Mouse (Mus musculus): ENCODE measurements around the gene Nckap1l.

Gene Nckap1l

DNA sequence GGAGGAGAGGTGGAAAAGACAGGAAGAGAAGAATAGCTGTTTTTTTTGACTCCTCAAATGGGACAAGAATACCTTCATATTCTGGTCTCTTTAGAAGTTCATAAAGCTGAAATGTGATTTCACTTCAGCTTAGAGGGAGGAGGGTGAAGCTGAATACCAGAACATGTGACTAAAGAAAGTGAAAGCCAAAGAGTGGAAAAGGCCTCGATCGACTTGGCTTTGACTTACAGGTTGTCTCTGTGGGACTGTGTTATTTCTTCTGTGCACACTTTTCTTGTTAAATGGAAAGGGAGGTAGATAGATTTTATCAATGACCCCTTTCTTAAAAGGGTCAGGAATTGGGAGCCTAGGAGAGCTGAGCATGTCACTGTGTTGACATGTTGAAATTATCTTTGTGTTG lies 47.6 kb downstream of the Nckap1l start:
- no peak for DNase-seq

DNA sequence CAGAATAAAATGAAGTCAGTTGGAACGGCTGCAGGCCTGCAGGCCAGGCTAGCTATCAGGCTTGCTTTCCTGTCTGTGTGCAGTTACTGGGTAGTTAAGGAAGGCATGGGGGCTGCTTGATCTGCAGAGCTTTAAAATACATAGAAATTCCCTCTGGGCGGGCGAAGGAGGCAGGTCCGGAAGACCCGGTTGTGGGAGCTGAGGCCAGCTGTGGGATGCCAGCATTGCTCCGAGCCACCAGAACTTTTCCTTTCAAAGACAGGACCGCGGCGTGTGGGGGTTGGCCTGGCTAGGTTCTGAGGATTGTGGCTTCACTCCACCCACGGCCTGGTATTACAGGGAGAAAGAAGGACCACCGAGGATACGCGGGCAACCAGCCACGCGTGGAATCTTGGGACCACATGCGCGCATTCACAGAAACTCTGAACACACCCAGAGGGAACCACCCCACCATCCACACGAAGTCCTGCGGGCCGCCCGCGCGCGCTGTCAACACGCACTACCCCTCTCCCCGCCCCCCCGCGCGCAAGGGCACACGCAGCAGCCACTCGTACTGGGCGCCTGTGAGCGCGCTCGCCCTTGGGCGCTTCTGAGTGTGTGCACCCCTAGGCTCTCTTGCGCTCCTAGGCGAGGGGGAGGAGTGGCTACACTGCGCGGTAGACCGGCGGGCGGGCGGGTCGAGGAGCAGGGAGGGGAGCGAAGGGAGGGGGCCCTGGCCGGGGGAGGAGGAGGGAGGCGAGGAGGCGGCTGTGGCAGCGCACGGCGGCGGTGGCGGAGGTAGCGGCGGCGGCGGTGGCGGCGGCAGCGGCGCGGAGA lies 49.0 kb downstream of the Nckap1l start, which contains the start of gene Pde1b:
Gene Pde1b (plus strand): TSS at position 600 of the 816 bp plus-strand sequence.
- DNase-seq, result peak; percentile 60

DNA sequence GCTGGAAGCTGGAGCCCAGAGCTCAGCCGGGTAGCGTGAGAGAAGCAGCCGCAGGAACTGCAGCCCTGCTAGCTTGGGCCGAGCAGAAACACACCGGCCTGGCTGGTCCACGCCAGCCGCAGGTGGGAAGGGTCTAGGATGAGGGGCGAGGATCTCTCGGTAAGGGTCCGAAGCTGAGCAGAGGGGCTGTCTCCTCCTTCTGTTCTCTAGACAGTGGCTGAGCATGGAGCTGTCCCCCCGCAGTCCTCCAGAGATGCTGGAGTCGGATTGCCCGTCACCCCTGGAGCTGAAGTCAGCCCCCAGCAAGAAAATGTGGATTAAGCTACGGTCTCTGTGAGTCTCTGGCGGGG lies 49.6 kb downstream of the Nckap1l start:
- DNase-seq, result no peak

DNA sequence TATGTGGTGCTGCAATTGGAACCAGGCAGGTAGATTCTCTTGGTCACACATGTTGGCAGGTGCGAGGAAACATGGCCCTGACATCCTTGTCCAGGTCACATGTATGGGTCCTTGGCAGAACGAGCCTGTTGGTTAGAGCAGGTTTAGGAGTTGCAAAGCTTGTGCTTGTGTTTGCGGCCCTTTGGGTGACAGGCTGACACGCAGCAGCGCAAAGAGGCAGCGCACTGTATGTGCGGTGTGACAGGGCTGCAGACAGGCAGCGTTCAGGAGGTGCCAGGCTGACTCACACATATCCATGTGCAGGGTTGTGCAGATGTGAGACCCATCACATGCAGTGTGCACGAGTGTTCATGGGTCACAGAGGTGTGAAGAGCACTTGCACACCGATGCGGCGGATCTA lies 50.1 kb downstream of the Nckap1l start:
- DNase-seq, result no peak

DNA sequence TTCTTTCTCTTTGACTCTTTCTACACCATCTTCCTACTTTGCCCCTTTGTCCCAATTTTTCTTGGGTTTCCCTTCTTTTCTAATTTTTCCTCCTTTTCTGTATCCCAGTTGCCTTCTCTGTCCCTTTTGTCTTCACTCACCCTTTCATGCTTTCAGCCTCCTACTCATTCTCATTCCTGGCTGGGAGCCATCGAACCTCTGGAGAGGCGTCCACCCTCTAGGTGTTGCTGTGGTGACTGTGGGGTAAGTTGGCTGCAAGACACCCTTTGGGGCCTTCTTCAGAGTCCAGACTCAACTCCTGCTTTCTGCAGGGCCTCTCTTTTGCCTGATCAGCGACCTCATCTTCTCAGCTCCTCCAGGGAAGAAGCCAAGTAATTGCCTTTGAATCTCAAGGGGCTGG lies 55.7 kb downstream of the Nckap1l start:
- no peak for DNase-seq

DNA sequence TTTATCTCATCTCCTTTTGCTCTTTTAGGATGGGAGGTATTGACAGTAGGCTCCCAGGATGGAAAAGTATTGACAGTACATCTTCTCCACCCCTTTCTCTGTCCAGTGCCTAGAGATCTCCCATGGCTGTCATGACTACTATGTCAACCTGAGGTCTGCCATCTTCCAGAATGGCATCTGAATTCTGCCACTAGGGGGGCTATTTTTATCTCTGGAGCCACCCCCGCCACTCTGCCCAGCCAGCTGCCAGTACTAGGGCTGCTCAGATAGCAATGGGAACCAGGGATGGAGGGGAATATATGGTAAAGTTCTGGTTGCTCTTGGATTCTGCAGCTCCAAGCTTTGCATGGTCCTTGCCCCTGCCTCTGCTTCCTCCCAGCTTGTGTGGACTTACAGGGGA lies 58.1 kb downstream of the Nckap1l start:
- DNase-seq, result no peak

DNA sequence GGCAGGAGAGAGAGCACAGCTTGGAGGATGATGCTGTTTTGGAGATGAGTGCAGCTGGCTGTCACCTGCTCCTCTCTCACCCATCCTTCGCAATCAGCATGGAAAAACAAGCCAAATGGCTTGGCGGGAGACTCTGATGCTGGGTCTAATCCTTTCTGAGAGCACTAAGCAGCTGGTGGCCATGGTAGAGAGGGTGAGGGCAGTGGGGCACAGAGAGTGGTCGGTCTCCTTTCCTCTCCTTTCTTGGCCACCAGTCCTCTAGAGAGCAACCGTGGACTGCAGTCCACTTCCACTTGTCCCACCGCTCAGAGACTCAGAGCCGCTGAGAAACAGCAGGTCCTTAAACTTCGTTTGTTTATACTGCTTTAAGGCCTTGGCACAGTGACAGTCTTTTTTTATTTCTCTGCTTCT lies 60.0 kb downstream of the Nckap1l start:
- DNase-seq, result no peak

DNA sequence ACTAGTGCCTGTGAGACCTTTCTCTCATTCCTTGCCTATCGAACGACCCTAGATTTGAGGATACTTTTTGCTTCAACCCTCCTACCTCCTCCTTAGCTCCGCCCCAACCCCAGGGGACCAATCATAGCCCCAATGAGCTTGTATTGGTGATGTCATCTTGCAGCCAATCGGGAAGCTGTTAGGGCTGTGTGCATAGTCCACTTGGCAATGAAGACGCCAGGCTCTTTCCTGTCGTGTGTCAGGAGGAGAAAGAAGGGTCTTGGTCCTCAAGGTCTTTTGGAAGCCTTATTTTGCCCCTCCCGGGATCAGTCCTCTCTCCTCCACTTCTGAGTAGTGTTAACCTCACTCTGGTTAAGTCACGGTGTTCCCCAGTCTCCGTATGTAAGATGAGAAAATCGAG lies 60.5 kb downstream of the Nckap1l start:
- DNase-seq, result peak; percentile 65

DNA sequence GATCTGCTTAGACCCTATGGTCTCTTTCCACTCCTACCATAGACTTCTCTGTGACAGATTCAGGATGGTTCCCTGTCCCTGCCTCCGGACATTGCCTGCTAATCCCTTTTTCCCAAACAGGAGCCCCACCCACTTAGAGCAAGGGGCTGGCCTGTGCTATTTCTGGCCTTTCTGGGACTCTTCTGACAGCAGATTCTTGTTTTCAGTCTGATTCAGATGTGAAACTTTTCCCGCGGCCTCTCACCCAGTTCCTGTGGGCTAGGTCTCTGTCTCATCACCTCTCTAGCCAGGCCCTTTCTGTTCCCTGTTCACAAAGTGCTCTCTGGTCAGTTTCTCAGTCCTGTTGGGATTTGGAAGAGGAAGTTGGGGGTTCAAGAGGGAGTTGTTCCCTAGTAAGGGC lies 61.3 kb downstream of the Nckap1l start:
- DNase-seq, result no peak

DNA sequence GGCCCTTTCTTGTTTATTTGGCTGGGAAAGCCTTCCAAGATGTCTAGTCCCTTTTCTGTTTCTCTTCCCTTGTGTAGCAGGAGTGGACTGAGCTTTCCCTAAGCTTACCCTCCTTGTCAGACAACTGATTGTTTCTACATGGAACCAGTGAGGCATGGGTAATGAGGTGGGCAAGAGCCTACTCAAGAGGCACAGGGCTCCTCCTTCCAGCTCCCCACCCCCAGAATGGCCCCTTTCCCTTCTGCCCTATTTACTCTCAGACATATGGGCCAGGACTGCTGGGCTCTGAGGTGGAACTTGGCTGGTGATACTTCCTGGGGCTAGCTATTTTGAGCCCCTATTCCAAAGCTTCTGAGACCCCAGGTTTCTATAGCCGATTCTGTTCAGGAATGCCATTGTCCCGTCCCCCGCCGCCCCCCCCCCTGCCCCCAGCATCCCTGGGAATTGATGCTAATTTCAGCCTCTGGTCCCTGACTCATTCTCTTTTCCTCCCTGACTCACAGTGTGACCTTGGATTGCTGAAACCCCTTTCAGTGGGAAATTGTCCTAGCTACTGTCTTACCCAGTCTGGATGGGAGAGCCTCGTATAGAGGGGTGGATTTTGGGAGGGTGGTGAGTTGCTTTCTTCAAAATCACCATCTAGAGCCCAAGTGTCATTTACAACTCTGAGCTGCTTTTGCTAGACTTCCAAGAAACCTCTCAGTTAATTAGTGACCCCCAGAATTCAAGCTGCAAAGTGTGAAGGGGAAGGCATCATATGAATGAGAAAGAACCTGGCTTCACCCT lies 65.2 kb downstream of the Nckap1l start:
- no peak for DNase-seq

DNA sequence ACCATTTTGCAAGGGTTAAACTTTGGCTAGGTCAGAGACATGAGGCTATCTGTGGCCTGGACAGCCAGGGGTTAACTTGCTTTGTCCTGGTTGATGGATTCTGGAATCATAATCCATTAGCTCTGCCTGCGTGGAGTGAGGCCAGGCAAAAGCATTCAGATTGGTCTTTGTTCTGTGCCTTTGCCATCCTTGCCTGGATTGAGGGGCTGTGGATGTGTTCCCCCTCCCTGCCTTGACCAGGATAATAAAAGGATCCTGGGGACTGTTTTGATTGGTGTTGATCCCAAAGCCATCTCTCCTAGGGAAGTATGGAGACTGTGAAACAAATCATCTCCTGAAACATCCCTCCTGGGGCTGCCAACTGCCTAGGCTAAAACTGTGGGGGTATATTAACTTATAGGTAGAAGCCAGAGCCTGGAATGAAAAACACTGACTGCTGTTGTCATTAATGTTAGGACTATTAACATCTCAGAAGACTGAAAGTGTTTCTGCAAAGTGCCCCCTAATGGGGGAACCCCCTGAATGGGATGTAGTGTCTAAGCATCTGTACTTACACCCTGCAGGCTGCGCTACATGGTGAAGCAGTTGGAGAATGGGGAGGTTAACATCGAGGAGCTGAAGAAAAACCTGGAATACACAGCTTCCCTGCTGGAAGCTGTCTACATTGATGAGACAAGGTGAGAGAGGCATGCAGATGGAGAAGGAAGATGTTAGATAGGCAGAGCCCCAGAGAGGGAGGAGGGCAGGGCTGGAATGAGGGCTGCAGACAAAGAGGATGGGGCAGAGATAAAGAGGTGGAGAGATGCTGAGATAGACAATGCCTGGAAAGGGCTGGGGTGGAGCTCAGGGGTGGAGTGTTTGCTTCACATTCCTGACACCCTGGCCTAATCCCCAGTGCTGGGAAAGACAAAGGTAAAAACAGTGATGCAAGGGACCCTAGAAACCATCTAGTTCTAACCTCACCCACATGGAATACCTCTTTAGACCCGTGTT lies 66.1 kb downstream of the Nckap1l start:
- no peak for DNase-seq

DNA sequence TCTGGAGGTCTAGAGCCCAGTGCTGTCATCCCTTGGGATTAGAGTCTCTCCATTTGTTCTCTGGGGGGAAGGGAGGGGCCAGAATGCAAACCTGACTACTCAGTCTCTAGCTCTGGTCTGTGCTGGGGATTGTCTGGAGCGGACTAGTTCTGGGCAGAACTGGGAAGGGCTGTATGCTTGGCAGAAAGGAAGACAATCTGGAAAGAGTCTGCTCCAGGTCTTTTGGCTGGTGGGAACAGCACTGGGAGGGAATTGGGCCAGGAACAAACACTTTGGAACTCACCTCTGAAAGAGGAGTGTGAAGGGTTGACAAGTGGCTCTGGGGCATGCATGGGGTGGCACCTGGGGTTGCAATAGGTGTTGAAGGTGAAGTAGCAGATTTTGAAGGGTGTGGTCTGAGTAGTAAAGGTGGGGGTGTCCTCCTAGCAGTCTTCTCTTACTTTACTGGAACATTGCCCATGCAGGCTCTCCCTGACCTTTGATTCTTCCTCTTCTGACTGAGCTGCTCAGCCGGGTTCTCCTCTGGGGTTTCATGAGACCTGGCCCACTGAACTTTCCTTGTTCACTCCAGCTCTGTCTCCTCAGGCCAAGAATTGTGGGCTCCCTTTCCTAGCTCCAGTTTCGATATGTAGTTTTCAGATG lies 69.0 kb downstream of the Nckap1l start:
- DNase-seq, result no peak

DNA sequence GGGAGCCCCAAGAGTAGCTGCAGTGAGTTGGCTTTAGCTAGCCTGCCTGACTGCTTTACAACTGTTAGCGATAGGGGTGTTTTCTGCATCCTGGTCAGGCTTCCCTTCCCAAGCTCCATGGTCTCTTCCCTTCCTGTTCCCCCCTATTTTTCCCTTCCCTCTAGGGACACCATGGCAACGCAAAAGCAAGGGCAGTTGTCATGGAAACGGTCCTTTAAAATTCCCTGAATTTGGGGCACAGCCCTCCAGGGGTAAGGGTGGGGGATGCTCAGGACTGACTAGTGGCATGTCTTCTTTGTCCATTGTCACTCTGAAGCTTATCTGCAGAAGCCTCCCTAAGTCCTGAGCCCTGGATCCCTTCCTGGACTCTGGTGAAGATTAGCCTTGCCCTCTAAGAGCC lies 69.6 kb downstream of the Nckap1l start:
- DNase-seq, result no peak

DNA sequence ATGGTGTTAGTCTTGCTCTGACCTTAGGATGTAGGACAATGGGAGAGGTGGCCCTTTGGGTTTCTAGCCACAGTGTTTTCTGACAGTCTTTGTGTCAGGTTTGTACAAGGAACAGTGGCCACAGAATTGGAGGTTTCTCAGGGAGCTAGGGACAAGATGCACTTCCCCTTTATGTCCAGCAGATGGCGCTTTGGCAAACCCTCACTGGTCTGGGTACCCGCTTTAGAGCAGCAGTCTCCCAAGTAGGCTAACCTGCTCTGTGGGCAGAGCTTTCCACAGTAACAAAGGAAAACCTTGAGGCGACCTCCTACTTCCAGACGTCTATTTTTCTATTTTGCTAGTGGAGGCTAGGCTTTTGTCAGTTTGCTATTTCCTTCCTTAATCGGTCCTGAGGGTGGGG lies 76.8 kb downstream of the Nckap1l start:
- DNase-seq, result peak; percentile 51

DNA sequence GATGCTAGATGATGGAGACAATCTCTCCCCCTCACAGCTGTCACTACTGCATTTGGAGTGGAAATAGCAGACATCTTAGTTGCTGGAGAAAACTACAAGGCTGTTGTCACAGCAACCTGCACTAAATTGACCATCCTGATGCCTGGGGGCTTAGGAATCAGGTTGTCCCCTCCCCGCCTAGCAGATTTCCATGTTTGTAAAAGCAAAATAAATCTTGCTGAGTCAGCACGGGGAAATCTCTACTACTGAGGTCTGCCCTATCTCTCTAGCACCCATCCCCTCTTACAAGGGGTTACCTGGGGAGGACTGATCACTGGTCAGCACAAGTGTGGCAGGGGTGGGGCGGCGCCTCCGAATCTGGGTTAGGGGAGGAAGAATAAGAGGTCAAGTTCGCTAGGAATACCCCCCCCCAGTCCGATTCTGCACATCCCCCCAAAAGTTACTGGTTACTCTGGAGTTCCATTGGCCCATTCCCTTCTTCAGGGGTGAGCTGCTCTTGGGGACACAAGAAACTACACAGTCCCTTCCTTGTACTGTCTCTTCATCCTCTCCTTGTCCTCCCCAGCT lies 80.5 kb downstream of the Nckap1l start:
- no peak for DNase-seq

DNA sequence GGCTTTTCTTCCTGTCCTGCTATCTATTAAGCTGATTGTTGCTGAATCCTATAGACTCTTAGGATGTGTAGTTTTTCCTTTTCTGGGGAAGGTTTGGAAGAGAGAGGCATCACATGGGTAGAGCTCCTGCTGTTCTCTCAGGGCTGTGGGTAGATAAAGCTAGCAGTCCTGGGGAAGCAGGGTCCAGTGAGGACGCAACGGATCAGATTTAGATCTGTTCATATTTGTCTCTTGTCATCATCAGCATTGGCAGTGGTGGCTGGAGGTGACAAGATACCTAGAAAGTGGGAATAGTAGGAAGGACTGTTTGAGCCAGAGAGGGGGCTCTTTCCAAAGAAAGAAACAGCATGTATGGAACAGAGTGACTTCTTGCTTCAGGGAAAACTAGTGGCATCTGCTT lies 81.4 kb downstream of the Nckap1l start:
- DNase-seq, result no peak

DNA sequence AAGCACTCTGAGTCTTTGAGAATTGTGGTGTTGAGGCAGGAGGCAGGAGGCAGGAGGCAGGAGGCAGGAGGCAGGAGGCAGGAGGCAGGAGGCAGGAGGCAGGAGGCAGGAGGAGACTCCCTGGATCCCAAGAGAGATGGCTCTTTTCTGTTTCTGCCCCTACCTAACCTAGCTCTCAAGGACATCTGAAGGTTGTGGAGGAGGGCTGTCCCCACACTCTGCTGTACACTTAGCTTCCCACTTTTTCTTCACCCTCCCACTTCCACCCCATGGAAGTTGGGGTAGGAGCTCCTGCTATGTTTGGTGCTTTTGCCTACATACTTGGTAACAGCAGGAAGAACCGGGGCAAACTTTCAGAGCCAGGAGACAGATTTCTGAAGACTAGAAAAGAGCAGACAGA lies 82.2 kb downstream of the Nckap1l start:
- no peak for DNase-seq

DNA sequence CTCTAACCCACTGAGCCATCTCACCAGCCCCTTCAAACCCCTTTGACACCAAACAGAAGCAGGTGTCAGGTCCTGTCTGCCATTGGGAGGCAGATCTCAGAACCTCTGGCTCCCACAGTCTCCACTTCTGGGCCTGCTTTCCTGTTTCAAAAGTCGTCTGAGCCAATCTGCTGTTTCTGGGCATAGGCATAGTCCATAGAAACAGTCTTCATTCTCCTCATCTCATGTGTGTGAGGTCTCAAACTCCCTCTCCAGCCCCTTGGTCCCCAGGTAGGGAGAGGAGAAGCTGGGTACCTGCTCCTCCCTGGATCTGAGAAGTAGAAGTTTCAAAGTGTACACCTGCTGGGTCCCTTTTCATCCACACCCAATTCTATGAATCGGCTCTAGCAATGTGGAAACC lies 82.9 kb downstream of the Nckap1l start:
- DNase-seq, result no peak

DNA sequence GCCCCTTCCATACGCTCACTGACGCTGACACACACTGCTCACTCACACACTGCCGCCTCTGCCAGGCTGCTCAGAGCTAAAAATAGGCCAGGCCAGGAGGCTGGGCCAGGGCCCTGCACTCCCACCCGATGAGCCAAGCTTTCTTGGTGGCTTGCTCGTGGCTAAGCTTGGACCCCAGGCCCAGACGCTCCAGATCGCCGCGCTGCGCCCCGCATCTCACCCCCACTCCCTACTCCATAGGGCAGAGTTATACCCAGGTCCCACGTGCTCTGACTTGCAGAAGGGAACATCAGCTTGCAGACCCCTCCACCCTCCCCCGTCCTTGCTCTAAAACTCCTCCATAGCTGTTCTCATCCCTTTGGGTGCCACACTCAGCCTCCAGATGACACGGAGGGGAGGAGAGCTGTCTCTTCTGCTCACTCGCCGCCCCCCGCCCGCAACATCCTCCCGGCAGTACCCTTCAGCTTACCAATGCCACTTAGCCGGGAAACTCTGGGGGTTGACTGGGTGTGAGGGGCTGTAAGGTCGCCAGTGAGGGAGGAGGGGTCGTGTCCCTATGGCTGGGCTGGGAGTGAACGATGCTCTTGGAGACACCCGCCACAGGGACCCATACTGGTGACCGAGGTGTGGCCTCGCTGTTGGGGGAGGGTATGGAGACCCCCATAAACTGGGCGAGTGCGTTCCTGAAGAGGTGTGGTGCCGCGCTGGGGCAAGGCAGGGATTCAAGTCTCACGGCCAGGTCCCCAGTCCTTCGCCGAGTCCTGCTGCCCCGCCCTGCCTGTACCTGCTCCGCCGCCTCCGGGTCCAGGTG lies 83.6 kb downstream of the Nckap1l start:
- no peak for DNase-seq

DNA sequence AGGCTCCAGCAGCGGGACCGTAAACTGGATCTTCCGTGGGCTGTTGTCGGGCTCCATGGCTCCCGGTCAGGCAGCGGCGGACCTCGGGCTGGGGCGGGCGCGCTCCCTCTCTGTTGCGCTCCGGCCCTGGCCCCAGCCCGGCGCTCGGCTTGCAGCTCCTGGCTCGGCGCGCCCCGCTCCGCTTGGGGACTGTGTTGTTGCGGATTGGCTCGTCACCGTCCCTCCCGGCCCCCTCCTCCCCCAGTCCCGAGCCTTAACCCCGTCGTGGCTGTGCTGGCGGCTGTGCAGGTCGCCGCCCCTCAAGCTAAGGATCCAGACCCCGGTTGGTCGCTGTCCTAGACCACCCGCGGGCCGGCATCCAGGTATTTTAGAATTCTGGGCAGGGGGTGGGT lies 84.2 kb downstream of the Nckap1l start, which contains the start of gene Ppp1r1a:
Gene Ppp1r1a (minus strand): TSS at position 182 of the 392 bp plus-strand sequence.
- DNase-seq, result peak; percentile 34

DNA sequence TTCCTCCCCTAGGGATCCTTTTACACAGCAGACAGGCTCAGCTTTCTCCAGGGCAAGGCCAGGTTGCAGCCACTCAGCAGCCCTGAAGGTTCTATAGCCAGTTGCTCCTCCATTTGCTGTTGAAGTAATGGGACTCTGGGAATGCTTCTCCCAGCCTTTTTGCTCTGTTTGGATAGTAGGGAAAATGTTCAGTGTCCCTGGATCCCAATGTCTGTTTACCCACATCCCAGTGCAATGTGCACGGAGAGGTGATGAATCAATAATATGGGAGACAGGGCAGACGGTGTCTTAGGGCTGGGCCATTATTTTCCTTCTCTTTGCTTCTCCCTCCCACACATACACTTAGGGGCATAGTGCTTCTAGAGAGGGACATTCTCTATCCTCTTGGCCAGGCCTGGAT lies 85.7 kb downstream of the Nckap1l start:
- DNase-seq, result no peak
